Mouse (Mus musculus): ENCODE measurements around the gene Degs1.

DNA sequence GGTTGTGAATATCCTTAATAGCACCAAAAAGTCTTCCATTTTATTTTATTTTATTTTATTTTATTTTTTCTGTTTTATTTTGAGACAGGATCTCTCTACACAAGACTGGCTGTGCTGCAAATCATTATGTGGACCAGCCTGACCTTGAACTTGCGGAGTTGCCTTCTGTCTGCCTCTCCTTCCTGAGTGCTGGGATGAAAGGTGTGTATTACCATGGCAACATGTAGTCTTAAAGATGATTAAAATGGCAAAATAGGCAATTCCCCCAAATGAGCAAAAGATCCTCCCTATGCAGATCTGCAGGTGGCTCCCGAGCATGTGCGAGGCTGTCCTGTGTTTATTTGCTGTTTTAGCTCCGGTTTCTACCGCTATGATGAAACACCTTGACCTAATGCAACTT is 15.2 kb upstream of the Degs1 start:
- no peak for TF ChIP-seq CTCF (IDR thresholded peaks at IDR 0.05; ENCODE audit: extremely low read depth, insufficient read depth, low read length)
- no peak for TF ChIP-seq POLR2A (IDR thresholded peaks at IDR 0.05; ENCODE audit: extremely low read depth, insufficient read depth, low read length)

Measured in cortical plate, adult 2 months (tissue).